Mouse (Mus musculus) midbrain, embryonic 14.5 days (tissue): ENCODE results near the gene Ifitm10. TPM values are rescaled to one million over a fixed set of nuclear protein-coding genes. Genes with fewer than 3 reads are reported as not detected.
"Not testable (repeated sequence)": the region's sequence is repeated elsewhere in the genome, so short reads cannot be mapped to it uniquely, and the experiment has no call there.

ENCODE experiments used
- ATAC-seq: fragments of 200-750 bp; cut with Nextera tagmentation; 2 replicates; pipeline ENCODE4 v1.8.0; 2017; ENCODE audit warnings: moderate number of reproducible peaks, moderate library complexity; ENCODE audit not compliant: low FRiP score, low TSS enrichment
- DNase-seq: peaks from one replicate; pipeline ENCODE4 v3.0.0-alpha.2; 2015
- H3K27ac ChIP-seq: fragments of 300-500 bp; sonication (generic); replicated peaks from 2 replicates; pipeline ENCODE4 v1.5.1; 2014; ENCODE audit warnings: mild to moderate bottlenecking, low read depth, low read length, moderate library complexity
- H3K27me3 ChIP-seq: fragments of 300-500 bp; sonication (generic); 2 replicates; pipeline ENCODE4 v1.6.1; 2014; ENCODE audit warnings: low read length, control low read depth, mixed read lengths; ENCODE audit not compliant: control insufficient read depth, insufficient read depth
- H3K36me3 ChIP-seq: fragments of 300-500 bp; sonication (generic); 2 replicates; pipeline ENCODE4 v1.6.1; 2014; ENCODE audit warnings: low read length, control low read depth; ENCODE audit not compliant: control insufficient read depth, insufficient read depth
- H3K4me1 ChIP-seq: fragments of 300-500 bp; sonication (generic); 2 replicates; pipeline ENCODE4 v1.6.1; 2014; ENCODE audit warnings: mild to moderate bottlenecking, antibody characterized with exemption, low read length, control low read depth; ENCODE audit not compliant: control insufficient read depth, insufficient read depth
- H3K4me2 ChIP-seq: fragments of 300-500 bp; sonication (generic); 2 replicates; pipeline ENCODE4 v1.6.1; 2014; ENCODE audit warnings: mild to moderate bottlenecking, low read length, moderate library complexity
- H3K4me3 ChIP-seq: fragments of 300-500 bp; sonication (generic); replicated peaks from 2 replicates; pipeline ENCODE4 v1.5.1; 2014; ENCODE audit warnings: low read depth, low read length
- H3K9ac ChIP-seq: fragments of 300-500 bp; sonication (generic); replicated peaks from 2 replicates; pipeline ENCODE4 v1.6.1; 2014; ENCODE audit warnings: mild to moderate bottlenecking, low read length, moderate library complexity
- H3K9me3 ChIP-seq: fragments of 300-500 bp; sonication (generic); 2 replicates; pipeline ENCODE4 v1.6.1; 2016; ENCODE audit warnings: low read length, control low read depth, mixed read lengths; ENCODE audit not compliant: control insufficient read depth
- WGBS: fragments of 180-500 bp; shearing (Covaris S2); extraction: QIAGEN DNeasy Blood & Tissue Kit; methylation state at CpG from one replicate; pipeline ENCODE4 v1.1.7; 2014; 5-methylcytosine and 5-hydroxymethylcytosine counted together
- polyA plus RNA-seq: library from polyadenylated mRNA; unstranded; fragments of >200 nt; fragmentation: Nextera tagmentation; extraction: Ambion mirVana; gene quantifications from 2 replicates; pipeline ENCODE4 v1.2.1, GENCODE M21; 2014

The Ifitm10 gene
- polyA plus RNA-seq, 1 experiment from 2014 or later, result 3.9 TPM

- ATAC-seq (no peak), DNase-seq (no peak)
- Histone ChIP-seq H3K4me2 (no peak overlapping the region), H3K36me3 (no peaks in the 10 kb centered on the region), H3K9ac (no peak overlapping the region), H3K27me3 (no peaks in the 10 kb centered on the region), H3K9me3 (no peaks in the 10 kb centered on the region), H3K27ac (no peak overlapping the region), H3K4me3 (no peak overlapping the region), H3K4me1 (0 out of 2 replicates have a peak, but pooled peaks cover 10% of the 10 kb centered on the region)
- WGBS, result 82% methylated on average over 4 of the region's 4 CpGs
These were observed 26.0 kb downstream of the Ifitm10 start for GRCm38 (mm10) chr7:142347542-142347941.

GRCm38 (mm10) chr7:142342247-142342640 is 31.3 kb downstream of the Ifitm10 start:
- no peak for ATAC-seq
- no peak for DNase-seq
- 89% methylated on average over 3 of the region's 3 CpGs for WGBS

GRCm38 (mm10) chr7:142341564-142342246 is 31.8 kb downstream of the Ifitm10 start:
- Histone ChIP-seq H3K36me3 (no peaks in the 10 kb centered on the region), H3K9me3 (no peaks in the 10 kb centered on the region), H3K9ac (no peak overlapping the region), H3K4me3 (no peak overlapping the region), H3K4me2 (no peak overlapping the region), H3K4me1 (no peaks in the 10 kb centered on the region), H3K27ac (no peak overlapping the region), H3K27me3 (no peaks in the 10 kb centered on the region)
- no peak for DNase-seq
- ATAC-seq, result no peak
- 87% methylated on average over 10 of the region's 10 CpGs for WGBS

More at GRCm38 (mm10) chr7:142342247-142342640, 31.3 kb downstream of the Ifitm10 start:
- H3K36me3 ChIP-seq, result no peaks in the 10 kb centered on the region
- no peaks in the 10 kb centered on the region for H3K9me3 ChIP-seq
- no peaks in the 10 kb centered on the region for H3K27me3 ChIP-seq
- H3K4me2 ChIP-seq, result no peak overlapping the region
- no peak overlapping the region for H3K27ac ChIP-seq
- H3K4me3 ChIP-seq, result no peak overlapping the region
- no peak overlapping the region for H3K9ac ChIP-seq
- H3K4me1 ChIP-seq, result no peaks in the 10 kb centered on the region

GRCm38 (mm10) chr7:142340269-142340970 is 33.1 kb downstream of the Ifitm10 start:
- WGBS, result 64% methylated on average over 10 of the region's 10 CpGs
- no peak for DNase-seq
- no peak for ATAC-seq
- Histone ChIP-seq H3K4me1 (no peaks in the 10 kb centered on the region), H3K9me3 (no peaks in the 10 kb centered on the region), H3K4me3 (no peak overlapping the region), H3K27me3 (no peaks in the 10 kb centered on the region), H3K27ac (no peak overlapping the region), H3K36me3 (no peaks in the 10 kb centered on the region), H3K9ac (no peak overlapping the region), H3K4me2 (no peak overlapping the region)

GRCm38 (mm10) chr7:142335151-142335550 is 38.4 kb downstream of the Ifitm10 start:
- DNase-seq (no peak), ATAC-seq (no peak)
- Histone ChIP-seq H3K36me3 (no peaks in the 10 kb centered on the region), H3K4me2 (no peak overlapping the region), H3K27me3 (no peaks in the 10 kb centered on the region), H3K27ac (no peak overlapping the region), H3K9me3 (no peaks in the 10 kb centered on the region), H3K9ac (no peak overlapping the region), H3K4me1 (no peaks in the 10 kb centered on the region), H3K4me3 (no peak overlapping the region)
- WGBS, result 80% methylated on average over 8 of the region's 8 CpGs

GRCm38 (mm10) chr7:142334246-142334645 is 39.3 kb downstream of the Ifitm10 start:
- no peak overlapping the region for H3K27ac ChIP-seq
- H3K4me3 ChIP-seq, result no peak overlapping the region
- WGBS, result 3% methylated on average over 3 of the region's 3 CpGs
- H3K9me3 ChIP-seq, result no peaks in the 10 kb centered on the region
- ATAC-seq (peak; percentile 73), DNase-seq (peak; percentile 97)
- H3K4me1 ChIP-seq, result no peaks in the 10 kb centered on the region
- no peak overlapping the region for H3K4me2 ChIP-seq
- H3K9ac ChIP-seq, result no peak overlapping the region
- H3K36me3 ChIP-seq, result no peaks in the 10 kb centered on the region
- H3K27me3 ChIP-seq, result no peaks in the 10 kb centered on the region

DNA sequence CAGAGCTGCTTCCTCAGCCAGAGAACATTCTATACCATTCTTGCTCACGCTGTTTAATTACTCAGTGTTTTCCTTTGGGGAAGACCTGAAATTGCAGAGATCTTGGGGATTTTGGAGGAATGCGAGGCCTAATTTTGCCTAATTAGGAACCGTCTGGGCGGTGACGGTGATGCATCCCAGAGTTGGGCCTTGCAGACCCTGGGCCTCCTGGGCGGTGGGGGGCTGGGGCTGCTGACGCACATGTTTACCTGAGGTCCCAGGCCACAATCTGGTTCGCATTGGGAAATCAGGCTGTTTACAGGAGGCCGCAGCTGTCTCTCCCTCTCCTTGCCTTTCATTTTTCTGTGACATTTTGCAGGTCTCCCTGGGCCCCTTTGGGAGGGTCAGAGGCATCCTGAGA is 40.8 kb downstream of the Ifitm10 start:
- ATAC-seq, H3K4me1 ChIP-seq, DNase-seq, H3K27me3 ChIP-seq, H3K27ac ChIP-seq, H3K36me3 ChIP-seq, H3K4me2 ChIP-seq, H3K9ac ChIP-seq, H3K4me3 ChIP-seq, H3K9me3 ChIP-seq: not testable (repeated sequence)
- WGBS, result 81% methylated on average over 3 of the region's 9 CpGs

DNA sequence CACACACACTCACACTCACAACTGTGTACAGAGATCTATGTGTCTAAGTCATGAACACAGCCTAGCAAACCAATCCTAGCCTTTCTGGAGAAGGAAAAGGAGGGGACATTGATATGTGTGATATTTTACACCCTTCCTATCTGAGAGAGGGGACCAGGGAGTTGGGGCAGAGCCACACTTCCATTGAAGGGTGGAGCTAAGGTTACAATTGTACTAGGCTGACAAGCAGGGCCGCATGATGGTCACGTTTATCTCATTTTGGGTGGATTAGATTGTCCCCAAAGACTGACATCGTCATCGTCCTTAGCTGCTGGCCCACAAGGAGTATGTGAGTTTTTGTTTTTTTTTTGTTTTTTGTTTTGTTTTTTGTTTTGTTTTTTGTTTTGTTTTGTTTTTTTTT is 42.3 kb downstream of the Ifitm10 start:
- no peak for DNase-seq
- 90% methylated on average over 4 of the region's 4 CpGs for WGBS

GRCm38 (mm10) chr7:142330271-142330724 is 43.3 kb downstream of the Ifitm10 start:
- Histone ChIP-seq H3K9me3 (no peaks in the 10 kb centered on the region), H3K4me3 (no peak overlapping the region), H3K27ac (no peak overlapping the region), H3K4me2 (no peak overlapping the region), H3K27me3 (no peaks in the 10 kb centered on the region), H3K36me3 (no peaks in the 10 kb centered on the region), H3K4me1 (no peaks in the 10 kb centered on the region), H3K9ac (no peak overlapping the region)
- WGBS, result 68% methylated on average over 9 of the region's 9 CpGs
- DNase-seq, result no peak
- ATAC-seq, result no peak

More for the DNA sequence above, 42.3 kb downstream of the Ifitm10 start:
- no peak overlapping the region for H3K27ac ChIP-seq
- no peaks in the 10 kb centered on the region for H3K4me1 ChIP-seq
- no peak overlapping the region for H3K4me2 ChIP-seq
- H3K9ac ChIP-seq, result no peak overlapping the region
- no peak for ATAC-seq
- no peaks in the 10 kb centered on the region for H3K9me3 ChIP-seq
- H3K27me3 ChIP-seq, result no peaks in the 10 kb centered on the region
- H3K4me3 ChIP-seq, result no peak overlapping the region
- H3K36me3 ChIP-seq, result no peaks in the 10 kb centered on the region
